Mouse (Mus musculus): ENCODE data around the gene Rabgef1. TPM values are rescaled to one million over a fixed set of nuclear protein-coding genes. Genes with fewer than 3 reads are reported as not detected.

Rabgef1 gene
- 17.0 and 18.2 TPM in 2 replicates for total RNA-seq (2012; rRNA removed)

DNA sequence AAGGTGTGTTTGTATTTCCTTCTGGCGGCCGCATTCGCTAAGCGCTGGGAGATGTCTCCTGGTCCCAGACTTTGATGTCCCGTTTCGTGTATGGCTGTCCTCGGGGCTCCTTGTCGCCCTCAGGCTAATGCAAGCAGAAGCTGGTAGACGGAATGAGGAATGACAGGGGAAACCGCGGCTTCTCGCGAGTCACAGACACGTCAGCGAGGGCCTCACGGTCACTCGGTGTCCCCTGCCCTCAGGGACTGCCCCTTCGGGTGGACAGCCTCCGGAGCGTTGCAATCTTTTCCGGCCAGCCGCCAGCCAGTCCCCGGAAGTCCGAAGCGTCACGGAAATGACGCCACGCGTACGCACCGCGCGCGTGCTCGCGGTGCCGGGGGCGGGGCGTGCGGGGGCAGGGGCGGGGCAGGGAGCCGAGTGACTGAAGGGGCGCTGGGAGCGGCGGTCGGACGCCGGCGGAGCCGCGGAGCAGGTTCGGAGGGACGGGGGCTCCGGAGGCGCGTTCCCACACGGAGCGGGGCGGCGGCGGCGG, at the start of gene Rabgef1:
Rabgef1 (plus strand) TSS at position 376 of the 532 bp plus-strand sequence.
- in situ Hi-C loops (cut with MboI; ENCODE audit: low sequenced_read_pairs in 2 of 2, unreplicated experiment in 2 of 2): no loop called here
- peak; percentile 60 for DNase-seq (ENCODE audit: low read depth, low spot score)
- peaks cover 4 to 6% of the 10 kb centered on the region in 2 experiments; a peak in 2 of 4 replicates for H3K4me1 ChIP-seq (ENCODE audit: control insufficient read depth in 2 of 2, insufficient read depth in 2 of 2, low read length in 2 of 2, poor library complexity in 1 of 2)
- peak within 1 kb of the TSS; percentile 99 to 100 for H3K4me3 ChIP-seq (ENCODE audit: insufficient read depth in 1 of 2, low read depth in 1 of 2, low read length in 2 of 2, poor library complexity in 1 of 2, severe bottlenecking in 1 of 2)
- no peak for TF ChIP-seq ZNF384 (IDR thresholded peaks at IDR 0.05; ENCODE audit: low read depth, low read length)
- no peak for TF ChIP-seq ZC3H11A (IDR thresholded peaks at IDR 0.05; ENCODE audit: borderline replicate concordance, low read depth, low read length)
- no peak for TF ChIP-seq HCFC1 (IDR thresholded peaks at IDR 0.05; ENCODE audit: borderline replicate concordance, insufficient read depth, low read length)
- TF ChIP-seq MAFK (IDR thresholded peaks at IDR 0.05; ENCODE audit: insufficient read depth, low read depth, low read length): no peak
- TF ChIP-seq CHD2 (IDR thresholded peaks at IDR 0.05; ENCODE audit: low read depth, low read length): no peak
- no peaks in the 10 kb centered on the region for H3K36me3 ChIP-seq (ENCODE audit: control insufficient read depth, insufficient read depth, low read length, poor library complexity, severe bottlenecking)
- H3K9ac ChIP-seq (ENCODE audit: insufficient read depth, low read depth, low read length, poor library complexity, severe bottlenecking): peak within 1 kb of the TSS; percentile 97
- no peaks in the 10 kb centered on the region for H3K9me3 ChIP-seq (ENCODE audit: control insufficient read depth, insufficient read depth, low read depth, low read length)
- H3K27ac ChIP-seq (ENCODE audit: insufficient read depth, low read depth, low read length, poor library complexity, severe bottlenecking): peak within 1 kb of the TSS; percentile 58; the same call in 1 of the 2 replicates

DNA sequence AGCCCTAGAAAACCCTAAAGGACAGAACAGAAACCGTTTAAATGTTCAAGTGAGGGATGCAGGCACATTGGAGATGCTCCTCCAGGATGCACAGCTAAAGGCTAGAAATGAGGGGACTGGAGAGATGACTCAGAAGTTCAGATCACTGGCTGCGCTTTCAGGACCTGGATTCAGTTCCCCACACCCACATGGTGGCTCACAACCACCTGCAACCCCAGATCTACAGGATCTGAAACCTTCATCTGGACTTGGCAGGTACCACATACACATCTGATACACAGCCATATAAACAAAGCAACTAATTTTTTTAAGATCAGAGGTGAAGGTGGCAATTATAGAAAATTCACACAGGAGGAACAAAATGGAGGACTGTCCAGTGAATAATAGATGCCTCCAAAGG, 49.2 kb upstream of the Rabgef1 start:
- H3K36me3 ChIP-seq (ENCODE audit: control insufficient read depth, insufficient read depth, low read length, poor library complexity, severe bottlenecking): peaks cover 3% of the 10 kb centered on the region
- H3K9me3 ChIP-seq (ENCODE audit: control insufficient read depth, insufficient read depth, low read depth, low read length): no peaks in the 10 kb centered on the region
- in situ Hi-C loops (cut with MboI; ENCODE audit: low sequenced_read_pairs in 2 of 2, unreplicated experiment in 2 of 2): no loop called here
- no peak overlapping the region for H3K9ac ChIP-seq (ENCODE audit: insufficient read depth, low read depth, low read length, poor library complexity, severe bottlenecking)
- TF ChIP-seq MAFK (IDR thresholded peaks at IDR 0.05; ENCODE audit: insufficient read depth, low read depth, low read length) (no peak), ZNF384 (IDR thresholded peaks at IDR 0.05; ENCODE audit: low read depth, low read length) (no peak), HCFC1 (IDR thresholded peaks at IDR 0.05; ENCODE audit: borderline replicate concordance, insufficient read depth, low read length) (no peak)
- H3K27ac ChIP-seq (ENCODE audit: insufficient read depth, low read depth, low read length, poor library complexity, severe bottlenecking): no peak overlapping the region
- H3K4me3 ChIP-seq (ENCODE audit: insufficient read depth in 1 of 2, low read depth in 1 of 2, low read length in 2 of 2, poor library complexity in 1 of 2, severe bottlenecking in 1 of 2): no peak overlapping the region
- peaks cover 0 to 2% of the 10 kb centered on the region in 2 experiments; a peak in 1 of 4 replicates for H3K4me1 ChIP-seq (ENCODE audit: control insufficient read depth in 2 of 2, insufficient read depth in 2 of 2, low read length in 2 of 2, poor library complexity in 1 of 2)
- no peak for DNase-seq (ENCODE audit: low read depth, low spot score)

DNA sequence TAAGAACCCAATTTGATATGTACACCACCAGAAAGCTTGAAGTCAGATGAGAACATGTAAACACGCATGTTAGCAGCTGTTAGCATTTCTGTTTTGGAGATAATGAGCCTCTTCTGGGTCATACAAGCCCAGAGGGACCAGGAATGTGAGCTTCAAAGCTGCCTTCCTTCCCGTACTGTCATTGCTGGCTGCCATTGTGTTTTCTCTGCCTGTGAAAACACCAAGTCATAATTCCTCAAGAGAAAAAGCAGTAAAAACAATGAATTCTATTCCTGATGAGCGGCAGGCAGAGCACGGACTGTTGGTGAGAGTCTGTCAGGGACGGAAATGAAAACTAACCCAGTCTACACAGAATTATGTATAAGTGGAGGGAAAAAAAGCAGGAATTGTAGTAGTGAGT, 47.3 kb upstream of the Rabgef1 start:
- Histone ChIP-seq H3K4me3 (ENCODE audit: insufficient read depth in 1 of 2, low read depth in 1 of 2, low read length in 2 of 2, poor library complexity in 1 of 2, severe bottlenecking in 1 of 2) (no peak overlapping the region), H3K27ac (ENCODE audit: insufficient read depth, low read depth, low read length, poor library complexity, severe bottlenecking) (no peak overlapping the region), H3K4me1 (ENCODE audit: control insufficient read depth in 2 of 2, insufficient read depth in 2 of 2, low read length in 2 of 2, poor library complexity in 1 of 2) (peaks cover 0 to 2% of the 10 kb centered on the region in 2 experiments; a peak in 1 of 4 replicates), H3K36me3 (ENCODE audit: control insufficient read depth, insufficient read depth, low read length, poor library complexity, severe bottlenecking) (peaks cover 3% of the 10 kb centered on the region), H3K9ac (ENCODE audit: insufficient read depth, low read depth, low read length, poor library complexity, severe bottlenecking) (no peak overlapping the region), H3K9me3 (ENCODE audit: control insufficient read depth, insufficient read depth, low read depth, low read length) (no peaks in the 10 kb centered on the region)
- in situ Hi-C loops (cut with MboI; ENCODE audit: low sequenced_read_pairs in 2 of 2, unreplicated experiment in 2 of 2): no loop called here
- DNase-seq (ENCODE audit: low read depth, low spot score): no peak
- no peak for TF ChIP-seq MAFK (IDR thresholded peaks at IDR 0.05; ENCODE audit: insufficient read depth, low read depth, low read length)
- TF ChIP-seq ZC3H11A (IDR thresholded peaks at IDR 0.05; ENCODE audit: borderline replicate concordance, low read depth, low read length): no peak
- TF ChIP-seq ZNF384 (IDR thresholded peaks at IDR 0.05; ENCODE audit: low read depth, low read length): no peak
- TF ChIP-seq HCFC1 (IDR thresholded peaks at IDR 0.05; ENCODE audit: borderline replicate concordance, insufficient read depth, low read length): no peak
- TF ChIP-seq CHD2 (IDR thresholded peaks at IDR 0.05; ENCODE audit: low read depth, low read length): no peak

DNA sequence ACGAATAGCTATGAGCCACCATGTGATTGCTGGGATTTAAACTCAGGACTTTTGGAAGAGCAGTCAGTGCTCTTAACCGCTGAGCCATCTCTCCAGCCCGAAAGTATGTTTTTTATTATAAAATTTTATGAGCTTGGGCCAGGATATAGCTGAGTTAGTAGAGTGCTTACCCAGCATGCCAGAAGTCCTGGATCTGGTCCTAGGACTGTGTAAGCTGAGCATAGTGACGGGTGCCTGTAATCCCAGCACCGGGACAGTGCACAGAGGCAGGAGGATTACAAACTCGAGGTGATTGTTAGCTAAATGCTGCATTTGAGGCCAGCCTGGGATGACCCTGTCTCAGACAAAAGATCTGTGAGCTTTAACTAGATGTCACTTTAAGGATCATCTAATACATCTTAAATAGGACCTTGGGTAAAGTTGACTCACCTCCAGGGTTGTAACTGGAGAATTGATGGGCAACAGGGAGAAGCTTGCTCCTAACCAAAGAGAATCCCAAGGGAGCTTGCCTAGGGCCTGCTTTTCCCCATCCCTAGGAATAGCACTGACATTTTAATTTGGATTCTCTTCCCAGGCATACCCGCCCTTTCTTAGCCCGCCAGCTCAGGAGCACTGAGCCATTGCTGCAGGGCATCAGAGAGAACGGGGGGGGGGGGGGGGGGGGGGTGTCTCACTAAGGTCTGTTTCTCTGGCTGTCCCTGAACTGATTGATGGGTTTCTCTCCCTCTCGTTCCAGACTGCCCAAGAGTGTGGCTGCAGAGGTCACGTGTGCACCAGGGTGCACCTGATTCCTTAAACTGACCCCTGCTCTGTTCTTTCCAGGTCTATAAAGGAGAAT, 42.7 kb upstream of the Rabgef1 start:
- H3K36me3 ChIP-seq (ENCODE audit: control insufficient read depth, insufficient read depth, low read length, poor library complexity, severe bottlenecking): peaks cover 6% of the 10 kb centered on the region; the same call in 1 of the 2 replicates
- no peak for TF ChIP-seq ZC3H11A (IDR thresholded peaks at IDR 0.05; ENCODE audit: borderline replicate concordance, low read depth, low read length)
- H3K4me3 ChIP-seq (ENCODE audit: insufficient read depth in 1 of 2, low read depth in 1 of 2, low read length in 2 of 2, poor library complexity in 1 of 2, severe bottlenecking in 1 of 2): no peak overlapping the region
- no peaks in the 10 kb centered on the region for H3K9me3 ChIP-seq (ENCODE audit: control insufficient read depth, insufficient read depth, low read depth, low read length)
- DNase-seq (ENCODE audit: low read depth, low spot score): no peak
- H3K4me1 ChIP-seq (ENCODE audit: control insufficient read depth in 2 of 2, insufficient read depth in 2 of 2, low read length in 2 of 2, poor library complexity in 1 of 2): no peaks in the 10 kb centered on the region
- H3K27ac ChIP-seq (ENCODE audit: insufficient read depth, low read depth, low read length, poor library complexity, severe bottlenecking): no peak overlapping the region
- H3K9ac ChIP-seq (ENCODE audit: insufficient read depth, low read depth, low read length, poor library complexity, severe bottlenecking): no peak overlapping the region
- in situ Hi-C loops (cut with MboI; ENCODE audit: low sequenced_read_pairs in 2 of 2, unreplicated experiment in 2 of 2): no loop called here
